Mouse (Mus musculus) layer of hippocampus, adult 18-20 months (tissue): ENCODE results near the gene Osbpl2. TPM values are rescaled to one million over a fixed set of nuclear protein-coding genes. Genes with fewer than 3 reads are reported as not detected.

Experiments
- DNase-seq, 2 experiments: peaks; one replicate each; pipeline ENCODE4 v3.0.0; 2022; ENCODE audit warnings: low spot score in 2 of 2
- long read RNA-seq: library from polyadenylated mRNA; stranded (forward); transcript quantifications from one replicate; pipeline ENCODE4 v2.0.0, GENCODE M21; 2021
- total RNA-seq, 2 experiments: library from RNA; stranded (reverse); gene quantifications; 2 replicates each; pipeline ENCODE4 v1.2.3; 2021

Osbpl2 gene
- 10 to 100 TPM; 47.6 to 47.9 TPM for total RNA-seq
- long read RNA-seq, transcript Osbpl2-201 (14 exons, 2,805 nt) = major isoform, 106 of 144 reads
- long read RNA-seq, partial matches to known transcripts = 21 of 144 reads
- long read RNA-seq, other reads (novel, unspliced or antisense) = 16 of 144 reads

GRCm38 (mm10) chr2:180118661-180119438, at the start of gene Osbpl2:
Gene Osbpl2, plus strand, starts transcription at chr2:180119306.
- peak; percentile 99 to 100 for DNase-seq

GRCm38 (mm10) chr2:180069770-180070480, 49.2 kb upstream of the Osbpl2 start:
- no peak for DNase-seq

GRCm38 (mm10) chr2:180070481-180071453, 48.3 kb upstream of the Osbpl2 start, which contains the start of gene Mtg2:
Gene Mtg2, plus strand, starts transcription at chr2:180070588.
- peak; percentile 95 to 97 for DNase-seq

GRCm38 (mm10) chr2:180071671-180072070, 47.4 kb upstream of the Osbpl2 start:
- no peak for DNase-seq

DNA sequence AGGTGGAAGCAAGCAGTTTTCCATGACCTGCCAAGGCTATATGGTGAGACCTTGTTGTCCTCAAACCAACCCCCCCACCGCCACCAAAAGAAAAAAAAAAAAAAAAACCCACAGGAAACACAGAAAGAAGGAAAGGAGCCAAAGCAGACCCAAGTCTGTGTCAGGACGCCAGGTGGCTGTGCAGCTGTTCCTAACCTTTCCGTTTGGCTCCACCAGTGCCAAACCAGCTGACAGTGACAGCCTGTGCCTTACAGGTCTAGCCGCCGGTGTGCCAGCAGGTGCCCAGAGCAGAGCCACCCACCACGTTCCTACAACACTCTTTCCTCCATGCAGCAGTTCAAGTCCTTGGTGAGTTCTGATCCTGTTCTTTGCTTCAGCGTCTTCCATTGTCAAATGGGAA, 46.2 kb upstream of the Osbpl2 start:
- no peak for DNase-seq

- DNase-seq = no peak
These were observed 41.5 kb upstream of the Osbpl2 start for GRCm38 (mm10) chr2:180077622-180078021.

- DNase-seq = no peak
These were observed 38.4 kb upstream of the Osbpl2 start for GRCm38 (mm10) chr2:180080680-180081079.

- no peak for DNase-seq
These were observed 36.0 kb upstream of the Osbpl2 start for GRCm38 (mm10) chr2:180083063-180083462.

GRCm38 (mm10) chr2:180084565-180084964, 34.5 kb upstream of the Osbpl2 start:
- peak in 1 of 2 experiments; percentile 67 for DNase-seq

GRCm38 (mm10) chr2:180085926-180086636, 33.0 kb upstream of the Osbpl2 start:
- no peak for DNase-seq

DNA sequence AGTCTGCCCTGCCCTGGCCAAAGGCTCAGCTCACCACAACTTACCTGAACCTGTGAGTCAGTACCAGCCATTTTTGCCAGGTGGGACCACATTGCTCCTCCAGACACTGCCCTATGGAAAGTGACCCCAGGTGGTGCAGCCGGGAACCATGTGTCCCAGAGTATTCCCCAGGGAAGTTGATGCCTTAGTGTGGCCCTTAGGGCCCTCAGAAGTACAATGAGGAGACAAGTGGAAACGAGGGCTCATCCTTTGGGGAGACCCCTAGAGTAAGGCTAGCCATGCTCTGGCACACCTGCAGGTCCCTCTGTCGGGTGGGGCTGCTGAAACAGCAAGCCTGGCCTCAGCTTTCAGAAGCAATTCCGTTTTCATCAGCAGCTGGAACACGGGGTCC, 32.5 kb upstream of the Osbpl2 start:
- DNase-seq = no peak

GRCm38 (mm10) chr2:180087472-180087871, 31.6 kb upstream of the Osbpl2 start:
- no peak for DNase-seq

DNA sequence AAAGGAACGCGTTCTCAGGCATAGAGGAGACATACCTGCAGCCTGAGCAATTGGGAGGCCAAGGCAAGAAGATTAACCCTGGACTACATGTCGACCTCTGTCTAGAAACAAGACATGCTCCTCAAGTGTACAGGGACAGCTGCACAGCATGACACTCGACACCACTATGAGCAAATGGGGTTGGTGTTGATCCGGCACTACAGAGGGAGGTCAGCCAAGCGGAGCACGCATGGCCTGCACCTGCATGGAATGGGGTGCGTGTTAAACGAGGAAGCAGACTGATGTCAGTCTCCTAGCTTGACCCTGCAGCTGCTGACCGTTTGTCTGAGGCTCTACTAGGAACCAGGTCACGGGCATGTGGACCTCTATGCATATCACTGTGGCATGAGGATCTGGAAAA, 28.8 kb upstream of the Osbpl2 start:
- DNase-seq = no peak

DNA sequence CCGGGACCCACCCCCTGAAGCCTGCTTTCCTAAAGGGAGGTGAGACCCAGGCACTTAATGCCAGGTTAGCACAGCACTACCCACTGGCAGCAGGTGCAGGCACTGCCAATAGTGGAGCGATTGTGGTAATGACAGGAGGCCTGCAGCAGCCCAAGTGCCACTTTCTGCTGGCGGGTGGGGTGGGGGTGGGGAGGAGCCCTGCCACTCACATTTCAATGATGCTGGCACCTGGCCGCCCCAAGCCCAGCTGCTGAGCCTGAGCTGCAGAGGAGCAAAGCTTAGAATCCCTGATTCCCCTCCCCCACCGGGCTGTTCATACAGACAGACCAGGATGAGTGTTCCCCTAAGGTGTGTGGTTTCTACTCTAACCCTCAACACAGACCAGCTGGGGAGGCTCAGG, 23.4 kb upstream of the Osbpl2 start:
- no peak for DNase-seq

- no peak for DNase-seq
These were observed 21.5 kb upstream of the Osbpl2 start for GRCm38 (mm10) chr2:180097585-180097984.

DNA sequence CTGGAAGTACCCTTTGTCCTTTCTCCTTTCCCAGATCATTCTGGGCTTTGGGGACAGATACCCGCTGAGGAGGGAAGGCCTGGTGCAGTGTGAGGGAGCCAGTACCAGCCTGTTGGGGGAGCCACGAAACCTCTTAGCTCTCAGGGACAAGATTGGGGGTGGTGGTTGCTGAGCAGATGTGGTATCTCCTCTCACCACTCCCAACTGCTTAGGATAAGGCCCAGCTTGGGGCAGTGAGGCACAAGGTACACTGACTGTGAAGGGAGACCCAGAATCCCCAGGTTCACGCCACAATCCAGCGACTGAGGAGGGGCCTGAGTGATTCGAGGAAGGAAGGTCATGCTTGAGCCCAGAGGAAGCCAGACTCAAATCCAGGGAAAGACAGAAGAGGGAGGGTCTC, 20.9 kb upstream of the Osbpl2 start:
- DNase-seq = no peak

DNA sequence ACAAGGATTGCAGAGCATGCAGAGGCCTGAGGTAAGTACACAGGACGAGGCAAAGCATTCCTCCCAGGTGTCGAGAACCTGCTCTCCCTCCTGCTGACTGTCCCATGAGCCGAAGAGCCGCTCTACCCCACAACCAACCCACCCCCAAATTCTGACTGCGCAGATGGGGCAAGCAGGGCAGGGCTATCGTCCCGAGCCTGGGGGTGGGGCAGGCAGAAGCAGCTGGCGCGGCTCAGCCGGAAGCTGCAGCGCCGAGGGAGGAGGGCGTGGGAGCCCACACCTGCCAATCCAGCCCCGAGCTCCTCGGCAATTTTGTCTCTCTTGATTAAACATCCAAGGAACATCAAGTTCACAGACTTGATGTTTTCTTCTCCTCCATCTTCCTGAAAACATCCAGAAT, 19.6 kb upstream of the Osbpl2 start:
- DNase-seq = no peak

DNA sequence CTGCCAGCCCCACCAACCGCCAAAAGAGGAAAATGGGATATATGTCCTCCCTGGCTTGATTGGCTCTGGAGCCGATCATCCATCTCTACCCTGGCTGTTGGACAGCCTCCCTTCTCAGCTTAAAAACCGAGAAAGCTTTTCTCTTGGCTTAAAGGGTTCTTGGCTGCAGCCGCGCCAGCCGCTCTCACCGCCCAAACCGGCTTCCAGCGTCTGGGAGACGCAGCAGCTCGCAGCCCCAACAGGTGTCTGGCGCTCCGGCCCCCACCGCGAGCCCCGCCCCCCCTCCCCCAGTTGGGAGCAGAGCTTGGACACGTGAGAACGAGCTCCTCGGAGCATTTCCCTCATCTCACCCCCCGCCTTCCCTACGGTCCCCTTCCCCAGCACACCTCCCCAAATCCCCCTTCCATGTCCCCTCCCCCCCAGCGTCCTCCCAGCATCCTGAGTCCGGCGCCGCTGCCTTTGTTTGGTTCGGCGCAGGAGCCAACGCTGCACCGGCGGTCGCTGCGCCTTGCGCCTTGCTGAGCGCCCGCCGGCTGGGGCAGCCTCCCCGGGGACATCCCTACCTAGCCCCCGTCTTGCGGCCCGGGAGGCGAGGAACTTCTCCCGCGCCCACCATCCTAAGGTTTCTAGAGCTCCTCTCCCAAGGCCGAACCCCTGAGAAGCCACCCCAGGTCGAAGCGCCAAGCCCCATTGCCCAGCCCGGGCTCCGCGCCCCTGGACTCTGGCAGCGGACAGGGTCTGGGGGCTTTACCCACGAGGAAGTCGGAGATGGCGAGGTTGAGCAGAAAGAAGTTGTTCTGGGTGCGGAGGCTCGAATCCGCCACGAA, 15.7 kb upstream of the Osbpl2 start:
- DNase-seq = no peak

DNA sequence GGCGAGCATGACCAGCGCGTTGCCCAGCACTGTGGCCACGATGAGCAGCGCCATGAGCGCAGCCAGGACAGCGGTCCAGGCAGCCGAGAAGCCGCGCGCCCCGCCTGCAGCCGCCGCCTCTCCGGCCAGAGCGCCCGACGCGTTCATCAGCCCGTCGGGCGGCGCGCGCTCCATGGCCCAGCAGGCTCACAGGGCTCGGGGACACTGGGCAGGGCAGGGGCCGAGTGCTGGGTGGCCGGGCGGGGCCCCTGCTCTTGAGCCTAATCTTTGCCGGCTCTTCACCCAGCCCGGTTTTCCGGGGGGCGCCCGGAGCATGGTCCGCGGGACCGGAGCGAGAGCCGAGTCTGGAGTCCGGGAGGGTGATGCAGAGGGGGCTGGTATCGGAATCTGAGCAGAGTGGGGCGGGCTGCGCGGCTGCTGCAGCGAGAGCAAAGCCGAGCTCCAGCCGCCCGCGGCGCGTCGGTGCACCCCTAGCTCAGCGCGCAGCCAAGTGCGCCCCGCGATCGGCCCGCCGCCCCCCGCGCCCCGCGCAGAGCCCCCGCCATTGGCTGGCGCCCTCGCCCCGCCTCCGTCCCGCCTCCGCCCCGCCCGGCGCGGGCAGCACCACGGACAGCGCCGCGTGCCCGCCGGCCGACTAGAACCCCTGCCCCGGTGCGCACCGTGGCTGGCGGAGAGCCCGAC, 15.0 kb upstream of the Osbpl2 start, which contains the start of gene Hrh3:
Hrh3 (minus strand) TSS at position 511 of the 681 bp plus-strand sequence.
- peak in 1 of 2 experiments; percentile 65 for DNase-seq
